Mouse (Mus musculus): Measurements from ENCODE around the gene Mdm2. TPM values are rescaled to one million over a fixed set of nuclear protein-coding genes. Genes with fewer than 3 reads are reported as not detected.

The Mdm2 gene
- polyA plus RNA-seq, 1 experiment from 2014 or later: 55.3 TPM

GRCm38 (mm10) chr10:117730140-117730539 is 19.6 kb upstream of the Mdm2 start:
- Histone ChIP-seq H3K36me3 (ENCODE audit: control insufficient read depth, insufficient read depth) (no peaks in the 10 kb centered on the region), H3K27me3 (ENCODE audit: control insufficient read depth, insufficient read depth, low read length) (no peaks in the 10 kb centered on the region), H3K9me3 (replicated peaks; ENCODE audit: control insufficient read depth, low read length) (no peaks in the 10 kb centered on the region), H3K4me2 (ENCODE audit: low read depth, low read length) (no peak overlapping the region), H3K9ac (ENCODE audit: low read length) (no peak overlapping the region), H3K27ac (ENCODE audit: low read length) (no peak overlapping the region), H3K4me3 (ENCODE audit: low read length) (no peak overlapping the region), H3K4me1 (ENCODE audit: control insufficient read depth, insufficient read depth, low read length) (peaks cover 5% of the 10 kb centered on the region; the same call in 1 of the 2 replicates)
- ATAC-seq (replicated peaks; ENCODE audit: extremely low read depth, insufficient read depth, low FRiP score): no peak
- WGBS: 89% methylated on average over 7 of the region's 7 CpGs

- no peak overlapping the region for H3K4me3 ChIP-seq (ENCODE audit: low read length)
- H3K27ac ChIP-seq (ENCODE audit: low read length): no peak overlapping the region
- no peak for ATAC-seq (replicated peaks; ENCODE audit: extremely low read depth, insufficient read depth, low FRiP score)
- H3K36me3 ChIP-seq (ENCODE audit: control insufficient read depth, insufficient read depth): no peaks in the 10 kb centered on the region
- 45% methylated on average over 11 of the region's 11 CpGs for WGBS
- no peak overlapping the region for H3K4me2 ChIP-seq (ENCODE audit: low read depth, low read length)
- no peaks in the 10 kb centered on the region for H3K9me3 ChIP-seq (replicated peaks; ENCODE audit: control insufficient read depth, low read length)
- H3K4me1 ChIP-seq (ENCODE audit: control insufficient read depth, insufficient read depth, low read length): peaks cover 5% of the 10 kb centered on the region; the same call in 1 of the 2 replicates
- H3K27me3 ChIP-seq (ENCODE audit: control insufficient read depth, insufficient read depth, low read length): no peaks in the 10 kb centered on the region
- no peak overlapping the region for H3K9ac ChIP-seq (ENCODE audit: low read length)
Observed at GRCm38 (mm10) chr10:117729139-117729814, 18.7 kb upstream of the Mdm2 start.

- Histone ChIP-seq H3K4me1 (ENCODE audit: control insufficient read depth, insufficient read depth, low read length) (peaks cover 5% of the 10 kb centered on the region; the same call in 1 of the 2 replicates), H3K4me3 (ENCODE audit: low read length) (no peak overlapping the region), H3K4me2 (ENCODE audit: low read depth, low read length) (no peak overlapping the region), H3K36me3 (ENCODE audit: control insufficient read depth, insufficient read depth) (no peaks in the 10 kb centered on the region), H3K9ac (ENCODE audit: low read length) (no peak overlapping the region), H3K9me3 (replicated peaks; ENCODE audit: control insufficient read depth, low read length) (no peaks in the 10 kb centered on the region), H3K27me3 (ENCODE audit: control insufficient read depth, insufficient read depth, low read length) (no peaks in the 10 kb centered on the region), H3K27ac (ENCODE audit: low read length) (no peak overlapping the region)
- 69% methylated on average over 5 of the region's 5 CpGs for WGBS
- ATAC-seq (replicated peaks; ENCODE audit: extremely low read depth, insufficient read depth, low FRiP score): no peak
Observed at GRCm38 (mm10) chr10:117728574-117728973, 18.0 kb upstream of the Mdm2 start.

- Histone ChIP-seq H3K4me2 (ENCODE audit: low read depth, low read length) (no peak overlapping the region), H3K27ac (ENCODE audit: low read length) (no peak overlapping the region), H3K9me3 (replicated peaks; ENCODE audit: control insufficient read depth, low read length) (no peaks in the 10 kb centered on the region), H3K4me1 (ENCODE audit: control insufficient read depth, insufficient read depth, low read length) (peaks cover 2% of the 10 kb centered on the region; the same call in 1 of the 2 replicates), H3K4me3 (ENCODE audit: low read length) (no peak overlapping the region), H3K9ac (ENCODE audit: low read length) (no peak overlapping the region), H3K36me3 (ENCODE audit: control insufficient read depth, insufficient read depth) (no peaks in the 10 kb centered on the region), H3K27me3 (ENCODE audit: control insufficient read depth, insufficient read depth, low read length) (no peaks in the 10 kb centered on the region)
- ATAC-seq (replicated peaks; ENCODE audit: extremely low read depth, insufficient read depth, low FRiP score): no peak
- WGBS: 67% methylated on average over 9 of the region's 9 CpGs
Observed at GRCm38 (mm10) chr10:117727518-117728110, 17.1 kb upstream of the Mdm2 start.

GRCm38 (mm10) chr10:117726888-117727385 is 16.4 kb upstream of the Mdm2 start:
- no peak overlapping the region for H3K27ac ChIP-seq (ENCODE audit: low read length)
- no peak overlapping the region for H3K4me3 ChIP-seq (ENCODE audit: low read length)
- H3K4me1 ChIP-seq (ENCODE audit: control insufficient read depth, insufficient read depth, low read length): peaks cover 2% of the 10 kb centered on the region; the same call in 1 of the 2 replicates
- no peaks in the 10 kb centered on the region for H3K27me3 ChIP-seq (ENCODE audit: control insufficient read depth, insufficient read depth, low read length)
- H3K36me3 ChIP-seq (ENCODE audit: control insufficient read depth, insufficient read depth): no peaks in the 10 kb centered on the region
- WGBS: 90% methylated on average over 4 of the region's 4 CpGs
- no peak overlapping the region for H3K4me2 ChIP-seq (ENCODE audit: low read depth, low read length)
- no peak overlapping the region for H3K9ac ChIP-seq (ENCODE audit: low read length)
- ATAC-seq (replicated peaks; ENCODE audit: extremely low read depth, insufficient read depth, low FRiP score): no peak
- H3K9me3 ChIP-seq (replicated peaks; ENCODE audit: control insufficient read depth, low read length): no peaks in the 10 kb centered on the region

- H3K9ac ChIP-seq (ENCODE audit: low read length): no peak overlapping the region
- no peak overlapping the region for H3K4me2 ChIP-seq (ENCODE audit: low read depth, low read length)
- no peak for ATAC-seq (replicated peaks; ENCODE audit: extremely low read depth, insufficient read depth, low FRiP score)
- no peaks in the 10 kb centered on the region for H3K27me3 ChIP-seq (ENCODE audit: control insufficient read depth, insufficient read depth, low read length)
- H3K9me3 ChIP-seq (replicated peaks; ENCODE audit: control insufficient read depth, low read length): no peaks in the 10 kb centered on the region
- WGBS: 89% methylated on average over 4 of the region's 4 CpGs
- H3K4me3 ChIP-seq (ENCODE audit: low read length): no peak overlapping the region
- H3K4me1 ChIP-seq (ENCODE audit: control insufficient read depth, insufficient read depth, low read length): peaks cover 2% of the 10 kb centered on the region; the same call in 1 of the 2 replicates
- no peaks in the 10 kb centered on the region for H3K36me3 ChIP-seq (ENCODE audit: control insufficient read depth, insufficient read depth)
- no peak overlapping the region for H3K27ac ChIP-seq (ENCODE audit: low read length)
Observed at GRCm38 (mm10) chr10:117726350-117726749, 15.8 kb upstream of the Mdm2 start.

GRCm38 (mm10) chr10:117725671-117726070 is 15.1 kb upstream of the Mdm2 start:
- Histone ChIP-seq H3K9me3 (replicated peaks; ENCODE audit: control insufficient read depth, low read length) (no peaks in the 10 kb centered on the region), H3K36me3 (ENCODE audit: control insufficient read depth, insufficient read depth) (no peaks in the 10 kb centered on the region), H3K27ac (ENCODE audit: low read length) (no peak overlapping the region), H3K4me3 (ENCODE audit: low read length) (no peak overlapping the region), H3K9ac (ENCODE audit: low read length) (no peak overlapping the region), H3K4me2 (ENCODE audit: low read depth, low read length) (no peak overlapping the region), H3K27me3 (ENCODE audit: control insufficient read depth, insufficient read depth, low read length) (no peaks in the 10 kb centered on the region), H3K4me1 (ENCODE audit: control insufficient read depth, insufficient read depth, low read length) (no peaks in the 10 kb centered on the region)
- WGBS: 70% methylated on average over 7 of the region's 7 CpGs
- ATAC-seq (replicated peaks; ENCODE audit: extremely low read depth, insufficient read depth, low FRiP score): no peak

- Histone ChIP-seq H3K4me1 (ENCODE audit: control insufficient read depth, insufficient read depth, low read length) (no peaks in the 10 kb centered on the region), H3K4me3 (ENCODE audit: low read length) (no peak overlapping the region), H3K9me3 (replicated peaks; ENCODE audit: control insufficient read depth, low read length) (no peaks in the 10 kb centered on the region), H3K27me3 (ENCODE audit: control insufficient read depth, insufficient read depth, low read length) (no peaks in the 10 kb centered on the region), H3K9ac (ENCODE audit: low read length) (no peak overlapping the region), H3K36me3 (ENCODE audit: control insufficient read depth, insufficient read depth) (no peaks in the 10 kb centered on the region), H3K4me2 (ENCODE audit: low read depth, low read length) (no peak overlapping the region), H3K27ac (ENCODE audit: low read length) (no peak overlapping the region)
- 87% methylated on average over 3 of the region's 3 CpGs for WGBS
- no peak for ATAC-seq (replicated peaks; ENCODE audit: extremely low read depth, insufficient read depth, low FRiP score)
Observed at GRCm38 (mm10) chr10:117724804-117725361, 14.3 kb upstream of the Mdm2 start.

GRCm38 (mm10) chr10:117724136-117724718 is 13.7 kb upstream of the Mdm2 start:
- WGBS: 67% methylated on average over 5 of the region's 5 CpGs
- no peaks in the 10 kb centered on the region for H3K27me3 ChIP-seq (ENCODE audit: control insufficient read depth, insufficient read depth, low read length)

More at GRCm38 (mm10) chr10:117724136-117724718, 13.7 kb upstream of the Mdm2 start:
- no peak for ATAC-seq (replicated peaks; ENCODE audit: extremely low read depth, insufficient read depth, low FRiP score)
- no peak overlapping the region for H3K4me2 ChIP-seq (ENCODE audit: low read depth, low read length)
- no peak overlapping the region for H3K4me3 ChIP-seq (ENCODE audit: low read length)
- H3K27ac ChIP-seq (ENCODE audit: low read length): no peak overlapping the region
- no peak overlapping the region for H3K9ac ChIP-seq (ENCODE audit: low read length)
- no peaks in the 10 kb centered on the region for H3K36me3 ChIP-seq (ENCODE audit: control insufficient read depth, insufficient read depth)
- H3K9me3 ChIP-seq (replicated peaks; ENCODE audit: control insufficient read depth, low read length): no peaks in the 10 kb centered on the region
- no peaks in the 10 kb centered on the region for H3K4me1 ChIP-seq (ENCODE audit: control insufficient read depth, insufficient read depth, low read length)
